In genomic region chr19:57266374-57267085, GRCm38 (mm10) we compare ENCODE assay signal across 15 mouse cellular contexts. TPM values are rescaled to one million over a fixed set of nuclear protein-coding genes. Genes with fewer than 3 reads are reported as not detected.
A peak's percentile ranks its signal among the peaks of the same experiment; 100 is the strongest.
DNase-seq lines count a peak whose midpoint lies in the region; ATAC-seq lines count a peak whose summit lies in the region.
"Had no signal": no experiment of that assay in that cellular context is flagged by ENCODE, and none has a peak within 500 bp of the region (broad histone marks: within the 10 kb centered on the region; RNA-seq: fewer than 3 reads in every experiment).

No protein-coding gene starts in this region.

- H3K4me3 ChIP-seq in embryonic facial prominence, embryonic 15.5 days (replicated peaks) = no peak overlapping the region
- H3K4me3 ChIP-seq in embryonic facial prominence, embryonic 10.5 days = no peak overlapping the region
- no peak overlapping the region for H3K4me3 ChIP-seq in heart, embryonic 11.5 days (ENCODE audit: low read depth, low read length)
- H3K4me3 ChIP-seq: midbrain, embryonic 12.5 days had no signal

- no peaks in the 10 kb centered on the region for H3K27me3 ChIP-seq in embryonic facial prominence, embryonic 15.5 days
- peaks cover 47% of the 10 kb centered on the region for H3K27me3 ChIP-seq in embryonic facial prominence, embryonic 10.5 days (replicated peaks; ENCODE audit: low read depth, poor library complexity, severe bottlenecking)
- no peaks in the 10 kb centered on the region for H3K27me3 ChIP-seq in heart, embryonic 11.5 days (ENCODE audit: control insufficient read depth, insufficient read depth, low read length)

- H3K36me3 ChIP-seq in embryonic facial prominence, embryonic 15.5 days = no peaks in the 10 kb centered on the region
- no peaks in the 10 kb centered on the region for H3K36me3 ChIP-seq in embryonic facial prominence, embryonic 10.5 days (replicated peaks)
- H3K36me3 ChIP-seq in heart, embryonic 11.5 days (ENCODE audit: control insufficient read depth, insufficient read depth, low read length) = no peaks in the 10 kb centered on the region
- H3K36me3 ChIP-seq: G1E; midbrain, embryonic 12.5 days had no signal

- WGBS in embryonic facial prominence, embryonic 15.5 days = 73% methylated on average over 10 of the region's 10 CpGs
- 87% methylated on average over 10 of the region's 10 CpGs for WGBS in embryonic facial prominence, embryonic 10.5 days
- WGBS in heart, embryonic 11.5 days (ENCODE audit: insufficient replicate concordance) = 83% methylated on average over 10 of the region's 10 CpGs

- no peak for ATAC-seq in embryonic facial prominence, embryonic 15.5 days (ENCODE audit: insufficient number of reproducible peaks, low FRiP score, low TSS enrichment, low read depth)
- ATAC-seq in heart, embryonic 11.5 days (replicated peaks; ENCODE audit: insufficient number of reproducible peaks, low FRiP score, low TSS enrichment) = no peak
- ATAC-seq: liver, postnatal 0 days had no signal

- no peak overlapping the region for H3K4me2 ChIP-seq in embryonic facial prominence, embryonic 15.5 days (replicated peaks)
- no peak overlapping the region for H3K4me2 ChIP-seq in heart, embryonic 11.5 days
- H3K4me2 ChIP-seq: midbrain, embryonic 12.5 days had no signal

- DNase-seq in embryonic facial prominence, embryonic 10.5 days (ENCODE audit: low spot score) = no peak
- DNase-seq in heart, adult 8-10 months (ENCODE audit: low spot score) = peak; percentile 81
- DNase-seq in heart, adult 9 months (ENCODE audit: low spot score in 2 of 2) = peak; percentile 79 to 86
- DNase-seq in skeletal muscle tissue, adult 2 months (ENCODE audit: low read depth, low spot score) = peak; percentile 27
- no peak for DNase-seq in thymus, postnatal 10 days (ENCODE audit: low spot score in 2 of 2)
- DNase-seq: cerebellum, postnatal 10 days; kidney, adult 11 months; liver, postnatal 0 days; lung, postnatal 10 days; retina, postnatal 1 day; thymus, postnatal 14 days had no signal

- 0 out of 2 replicates have a peak overlapping the region, but pooled peaks have one; percentile 4 for H3K27ac ChIP-seq in embryonic facial prominence, embryonic 15.5 days (replicated peaks)
- no peak overlapping the region for H3K27ac ChIP-seq in embryonic facial prominence, embryonic 10.5 days (replicated peaks)
- H3K27ac ChIP-seq in heart, embryonic 11.5 days (ENCODE audit: low read depth, low read length) = no peak overlapping the region
- H3K27ac ChIP-seq: midbrain, embryonic 12.5 days had no signal

- no peak overlapping the region for H3K9ac ChIP-seq in embryonic facial prominence, embryonic 15.5 days
- no peak overlapping the region for H3K9ac ChIP-seq in heart, embryonic 11.5 days (ENCODE audit: low read depth, low read length)
- H3K9ac ChIP-seq: liver, postnatal 0 days; midbrain, embryonic 12.5 days had no signal

- no peaks in the 10 kb centered on the region for H3K4me1 ChIP-seq in embryonic facial prominence, embryonic 15.5 days
- H3K4me1 ChIP-seq in embryonic facial prominence, embryonic 10.5 days = peaks cover 21% of the 10 kb centered on the region
- peaks cover 31% of the 10 kb centered on the region for H3K4me1 ChIP-seq in heart, embryonic 11.5 days (ENCODE audit: control insufficient read depth, insufficient read depth, low read length)

- H3K9me3 ChIP-seq in embryonic facial prominence, embryonic 15.5 days (replicated peaks) = no peaks in the 10 kb centered on the region
- H3K9me3 ChIP-seq in embryonic facial prominence, embryonic 10.5 days = no peaks in the 10 kb centered on the region
- no peaks in the 10 kb centered on the region for H3K9me3 ChIP-seq in heart, embryonic 11.5 days (replicated peaks; ENCODE audit: control insufficient read depth, low read length)
- H3K9me3 ChIP-seq: G1E; midbrain, embryonic 12.5 days had no signal

RNA-seq across cellular contexts. Expression of gene Ablim1, which starts 48.2 kb away (rescaled TPM):
- 67.7 and 71.3 TPM in 2 replicates for polyA plus RNA-seq in embryonic facial prominence, embryonic 15.5 days (2015; fragmentation: Nextera tagmentation; extraction: Ambion mirVana)
- 17.7 and 22.4 TPM in 2 replicates for polyA plus RNA-seq in embryonic facial prominence, embryonic 10.5 days (2016; fragmentation: Nextera tagmentation; extraction: Ambion mirVana)
- total RNA-seq in heart, adult 8-10 months (2022) = 100 to 1,000 TPM; 450 to 472 (median 462) TPM
- polyA plus RNA-seq in heart, embryonic 11.5 days (2014; fragmentation: Nextera tagmentation; extraction: Ambion mirVana) = 45.8 and 52.1 TPM in 2 replicates

Comparison
In these comparisons a context has a peak if more than half of its experiments do, and no peak if none do; other contexts are left out.
1. DNase-seq: peak in heart, adult 8-10 months (single experiment), heart, adult 9 months (2 of 2) and skeletal muscle tissue, adult 2 months (single experiment); none in embryonic facial prominence, embryonic 10.5 days (single experiment) and thymus, postnatal 10 days (0 of 2).